Comparison of ENCODE assay signal across 28 mouse cellular contexts in genomic region chr14:121149984-121150383, GRCm38 (mm10).
DNase-seq lines count a peak whose midpoint lies in the region; ATAC-seq and TF ChIP-seq lines count a peak whose summit lies in the region.
"Had no signal": no experiment of that assay in that cellular context is flagged by ENCODE, and none has a peak within 500 bp of the region (broad histone marks: within the 10 kb centered on the region; RNA-seq: fewer than 3 reads in every experiment).

No protein-coding gene starts in this region.

- peak overlapping the region; percentile 32; the same call in 1 of the 2 replicates for H3K27ac ChIP-seq in hindbrain, postnatal 0 days
- H3K27ac ChIP-seq in hindbrain, embryonic 13.5 days: no peak overlapping the region
- H3K27ac ChIP-seq in midbrain, postnatal 0 days (ENCODE audit: low read depth, low read length): no peak overlapping the region
- H3K27ac ChIP-seq in midbrain, embryonic 10.5 days (replicated peaks): no peak overlapping the region
- no peak overlapping the region for H3K27ac ChIP-seq in forebrain, embryonic 13.5 days
- H3K27ac ChIP-seq: embryonic facial prominence, embryonic 15.5 days; forebrain, embryonic 10.5 days; forebrain, embryonic 12.5 days; forebrain, embryonic 15.5 days had no signal

- DNase-seq in hindbrain, postnatal 0 days (ENCODE audit: low spot score): no peak
- peak; percentile 51 for DNase-seq in midbrain, postnatal 0 days (ENCODE audit: low spot score)
- DNase-seq in midbrain, embryonic 10.5 days (ENCODE audit: low spot score): no peak
- DNase-seq: adrenal gland, adult 8-10 months; adrenal gland, postnatal 14 days; adrenal gland, postnatal 36 days; B cell, adult 2 months; cerebellum, adult 11 months; cerebellum, adult 18-20 months; cerebellum, adult 8-10 months; cerebellum, adult 9-11 months; cerebellum, postnatal 14 days; cerebellum, postnatal 36 days; embryo, embryonic 11 days; forebrain, postnatal 0 days had no signal

- TF ChIP-seq CTCF in hindbrain, postnatal 0 days (IDR thresholded peaks at IDR 0.05; ENCODE audit: low read depth): no peak
- TF ChIP-seq CTCF in midbrain, postnatal 0 days (IDR thresholded peaks at IDR 0.05): no peak

- no peaks in the 10 kb centered on the region for H3K36me3 ChIP-seq in hindbrain, postnatal 0 days (ENCODE audit: insufficient read depth, low read length)
- H3K36me3 ChIP-seq in hindbrain, embryonic 13.5 days: no peaks in the 10 kb centered on the region
- H3K36me3 ChIP-seq in midbrain, postnatal 0 days (ENCODE audit: insufficient read depth, low read length): no peaks in the 10 kb centered on the region
- no peaks in the 10 kb centered on the region for H3K36me3 ChIP-seq in midbrain, embryonic 10.5 days
- no peaks in the 10 kb centered on the region for H3K36me3 ChIP-seq in forebrain, embryonic 13.5 days (ENCODE audit: poor library complexity, severe bottlenecking)
- H3K36me3 ChIP-seq: embryonic facial prominence, embryonic 13.5 days; forebrain, embryonic 12.5 days; forebrain, embryonic 15.5 days; G1E had no signal

- H3K27me3 ChIP-seq in hindbrain, postnatal 0 days (ENCODE audit: insufficient read depth, low read length): no peaks in the 10 kb centered on the region
- no peaks in the 10 kb centered on the region for H3K27me3 ChIP-seq in hindbrain, embryonic 13.5 days
- no peaks in the 10 kb centered on the region for H3K27me3 ChIP-seq in midbrain, postnatal 0 days (ENCODE audit: insufficient read depth, low read length)
- no peaks in the 10 kb centered on the region for H3K27me3 ChIP-seq in midbrain, embryonic 10.5 days (ENCODE audit: low read depth, poor library complexity, severe bottlenecking)
- no peaks in the 10 kb centered on the region for H3K27me3 ChIP-seq in forebrain, embryonic 13.5 days
- H3K27me3 ChIP-seq: CH12.LX; embryonic facial prominence, embryonic 13.5 days; embryonic facial prominence, embryonic 15.5 days; forebrain, embryonic 12.5 days; forebrain, embryonic 15.5 days; Patski had no signal

- no peak for ATAC-seq in hindbrain, postnatal 0 days
- no peak for ATAC-seq in hindbrain, embryonic 13.5 days (ENCODE audit: low FRiP score)
- ATAC-seq in midbrain, postnatal 0 days (ENCODE audit: low FRiP score): no peak
- no peak for ATAC-seq in forebrain, embryonic 13.5 days
- ATAC-seq: activated CD4-positive, CD25-positive, alpha-beta regulatory T cell, adult 4 months; CD4-positive, CD25-positive, alpha-beta regulatory T cell, adult 4 months; forebrain, embryonic 15.5 days; forebrain, postnatal 0 days; Patski had no signal

- H3K4me1 ChIP-seq in hindbrain, postnatal 0 days (ENCODE audit: insufficient read depth, low read length): peaks cover 28% of the 10 kb centered on the region
- peaks cover 63% of the 10 kb centered on the region for H3K4me1 ChIP-seq in hindbrain, embryonic 13.5 days (replicated peaks)
- peaks cover 11% of the 10 kb centered on the region for H3K4me1 ChIP-seq in midbrain, postnatal 0 days (ENCODE audit: insufficient read depth, low read length)
- H3K4me1 ChIP-seq in midbrain, embryonic 10.5 days: peaks cover 47% of the 10 kb centered on the region
- H3K4me1 ChIP-seq in forebrain, embryonic 13.5 days: peaks cover 48% of the 10 kb centered on the region

- H3K9me3 ChIP-seq in hindbrain, postnatal 0 days (ENCODE audit: low read length): no peaks in the 10 kb centered on the region
- no peaks in the 10 kb centered on the region for H3K9me3 ChIP-seq in hindbrain, embryonic 13.5 days
- no peaks in the 10 kb centered on the region for H3K9me3 ChIP-seq in midbrain, postnatal 0 days (ENCODE audit: low read length)
- H3K9me3 ChIP-seq in midbrain, embryonic 10.5 days (replicated peaks): no peaks in the 10 kb centered on the region
- H3K9me3 ChIP-seq in forebrain, embryonic 13.5 days (replicated peaks): no peaks in the 10 kb centered on the region
- H3K9me3 ChIP-seq: embryonic facial prominence, embryonic 13.5 days; embryonic facial prominence, embryonic 15.5 days; forebrain, embryonic 10.5 days; forebrain, embryonic 12.5 days; forebrain, embryonic 15.5 days had no signal

- H3K4me2 ChIP-seq in hindbrain, postnatal 0 days (ENCODE audit: low read depth, low read length): no peak overlapping the region
- H3K4me2 ChIP-seq in hindbrain, embryonic 13.5 days: no peak overlapping the region
- no peak overlapping the region for H3K4me2 ChIP-seq in midbrain, postnatal 0 days (ENCODE audit: low read depth, low read length, poor library complexity, severe bottlenecking)
- H3K4me2 ChIP-seq in forebrain, embryonic 13.5 days: no peak overlapping the region
- H3K4me2 ChIP-seq: embryonic facial prominence, embryonic 13.5 days; embryonic facial prominence, embryonic 15.5 days; forebrain, embryonic 12.5 days; forebrain, embryonic 15.5 days had no signal

- no peak overlapping the region for H3K9ac ChIP-seq in hindbrain, postnatal 0 days (replicated peaks; ENCODE audit: low read length)
- H3K9ac ChIP-seq in hindbrain, embryonic 13.5 days: no peak overlapping the region
- H3K9ac ChIP-seq in midbrain, postnatal 0 days (replicated peaks; ENCODE audit: low read length, poor library complexity, severe bottlenecking): no peak overlapping the region
- H3K9ac ChIP-seq in forebrain, embryonic 13.5 days: no peak overlapping the region
- H3K9ac ChIP-seq: embryonic facial prominence, embryonic 13.5 days; embryonic facial prominence, embryonic 15.5 days; forebrain, embryonic 12.5 days; forebrain, embryonic 15.5 days; forebrain, postnatal 0 days had no signal

- 54% methylated on average over 5 of the region's 5 CpGs for WGBS in hindbrain, postnatal 0 days
- WGBS in hindbrain, embryonic 13.5 days: 43% methylated on average over 5 of the region's 5 CpGs
- 59% methylated on average over 5 of the region's 5 CpGs for WGBS in midbrain, postnatal 0 days
- 80% methylated on average over 5 of the region's 5 CpGs for WGBS in midbrain, embryonic 10.5 days
- WGBS in forebrain, embryonic 13.5 days: 64% methylated on average over 5 of the region's 5 CpGs

- H3K4me3 ChIP-seq in hindbrain, postnatal 0 days (ENCODE audit: low read length): no peak overlapping the region
- H3K4me3 ChIP-seq in hindbrain, embryonic 13.5 days: no peak overlapping the region
- H3K4me3 ChIP-seq in midbrain, postnatal 0 days (ENCODE audit: low read depth, low read length): no peak overlapping the region
- H3K4me3 ChIP-seq in midbrain, embryonic 10.5 days: no peak overlapping the region
- H3K4me3 ChIP-seq in forebrain, embryonic 13.5 days: no peak overlapping the region
- H3K4me3 ChIP-seq: embryonic facial prominence, embryonic 13.5 days; embryonic facial prominence, embryonic 15.5 days; erythroblast, embryonic 14.5 days; forebrain, embryonic 10.5 days; forebrain, embryonic 12.5 days; forebrain, embryonic 15.5 days had no signal
